12 mouse cellular contexts compared by ENCODE assay signal in genomic region chr9:107599842-107600241, GRCm38 (mm10). TPM values are rescaled to one million over a fixed set of nuclear protein-coding genes. Genes with fewer than 3 reads are reported as not detected.
DNase-seq lines count a peak whose midpoint lies in the region; ATAC-seq lines count a peak whose summit lies in the region.
"Had no signal": no experiment of that assay in that cellular context is flagged by ENCODE, and none has a peak within 500 bp of the region (broad histone marks: within the 10 kb centered on the region; RNA-seq: fewer than 3 reads in every experiment).

No protein-coding gene starts in this region.

- no peak for ATAC-seq in inflammation-experienced regulatory T-cells, adult 6 months
- ATAC-seq: activated CD4-positive, CD25-positive, alpha-beta regulatory T cell, adult 4 months had no signal

- intact Hi-C loops in gastrocnemius, postnatal 14 days (cut with DNase I; ENCODE audit: low total_unique reads), result loop anchor here (5.0 kb wide), 1 partner anchor 77 kb away; the partner anchor contains the start of gene Gnat1
- intact Hi-C loops in left cerebral cortex, postnatal 4 days (cut with DNase I), result loop anchor here (5.0 kb wide), 1 partner anchor 77 kb away; the partner anchor contains the start of gene Gnat1

- 64% methylated on average over 14 of the region's 14 CpGs for WGBS in embryonic facial prominence, embryonic 10.5 days

- peak; percentile 53 for DNase-seq in gastrocnemius, postnatal 14 days
- no peak for DNase-seq in gastrocnemius, adult 8-10 months (ENCODE audit: low spot score in 2 of 2)
- peak; percentile 50 for DNase-seq in left cerebral cortex, postnatal 4 days
- no peak for DNase-seq in left cerebral cortex, adult 8-10 months (ENCODE audit: low spot score in 2 of 2)
- peak; percentile 80 for DNase-seq in R1 (ENCODE audit: low read depth, low spot score)
- DNase-seq in embryonic facial prominence, embryonic 10.5 days (ENCODE audit: low spot score), result peak; percentile 43
- DNase-seq: layer of hippocampus, postnatal 36 days; thymus, adult 2 months had no signal

- no peaks in the 10 kb centered on the region for H3K9me3 ChIP-seq in embryonic facial prominence, embryonic 10.5 days
- H3K9me3 ChIP-seq: embryonic facial prominence, embryonic 13.5 days; heart, embryonic 15.5 days had no signal

- peaks cover 35% of the 10 kb centered on the region for H3K4me1 ChIP-seq in embryonic facial prominence, embryonic 10.5 days

- H3K4me3 ChIP-seq in embryonic facial prominence, embryonic 10.5 days, result peak overlapping the region; percentile 16; the same call in 1 of the 2 replicates
- H3K4me3 ChIP-seq: embryonic facial prominence, embryonic 13.5 days; heart, embryonic 15.5 days had no signal

- peaks cover 8% of the 10 kb centered on the region; the same call in 1 of the 2 replicates for H3K36me3 ChIP-seq in embryonic facial prominence, embryonic 10.5 days (replicated peaks)
- H3K36me3 ChIP-seq: heart, embryonic 15.5 days had no signal

- H3K27ac ChIP-seq in embryonic facial prominence, embryonic 10.5 days (replicated peaks), result no peak overlapping the region
- H3K27ac ChIP-seq: embryonic facial prominence, embryonic 13.5 days; heart, embryonic 15.5 days had no signal

- peaks cover 30% of the 10 kb centered on the region for H3K27me3 ChIP-seq in embryonic facial prominence, embryonic 10.5 days (replicated peaks; ENCODE audit: low read depth, poor library complexity, severe bottlenecking)
- H3K27me3 ChIP-seq: embryonic facial prominence, embryonic 13.5 days had no signal

RNA-seq across cellular contexts. Expression of gene Sema3b, which starts 9.2 kb away (rescaled TPM):
- total RNA-seq in gastrocnemius, postnatal 14 days (2021), result 10 to 100 TPM; 27.6 to 35.2 TPM
- 10 to 100 TPM in 2 of 4 experiments, 1 to 10 TPM in 2; 8.7 to 12.4 (median 10.1) TPM for total RNA-seq in gastrocnemius, adult 8-10 months (2022)
- total RNA-seq in left cerebral cortex, postnatal 4 days (2021), result 1 to 10 TPM; 3.9 to 5.6 TPM
- total RNA-seq in left cerebral cortex, adult 8-10 months (2022), result 1 to 10 TPM; 5.1 to 5.9 (median 5.3) TPM
- polyA plus RNA-seq in embryonic facial prominence, embryonic 10.5 days (2016; fragmentation: Nextera tagmentation; extraction: Ambion mirVana), result 2.7 TPM in 2 replicates
- polyA plus RNA-seq in inflammation-experienced regulatory T-cells, adult 6 months (2017; shearing (Covaris generic)), result not detected
- polyA plus RNA-seq: activated CD4-positive, CD25-positive, alpha-beta regulatory T cell, adult 4 months had no signal

RNA-seq across cellular contexts. Expression of gene Ifrd2, which starts 12.4 kb away (rescaled TPM):
- total RNA-seq in gastrocnemius, postnatal 14 days (2021), result 10 to 100 TPM; 33.5 to 42.7 TPM
- 10 to 100 TPM; 51.3 to 56.2 (median 54.0) TPM for total RNA-seq in gastrocnemius, adult 8-10 months (2022)
- total RNA-seq in left cerebral cortex, postnatal 4 days (2021), result 10 to 100 TPM; 12.5 to 14.5 TPM
- 10 to 100 TPM; 11.3 to 15.5 (median 15.3) TPM for total RNA-seq in left cerebral cortex, adult 8-10 months (2022)
- polyA plus RNA-seq in embryonic facial prominence, embryonic 10.5 days (2016; fragmentation: Nextera tagmentation; extraction: Ambion mirVana), result 59.7 and 72.1 TPM in 2 replicates
- 10 to 100 TPM; 13.7 to 32.0 (median 31.7) TPM for polyA plus RNA-seq in inflammation-experienced regulatory T-cells, adult 6 months (2017; shearing (Covaris generic))

RNA-seq across cellular contexts. Expression of gene Hyal3, which starts 19.2 kb away (rescaled TPM):
- total RNA-seq in gastrocnemius, postnatal 14 days (2021), result under 1 TPM; 0.23 to 0.49 TPM
- total RNA-seq in gastrocnemius, adult 8-10 months (2022), result under 1 TPM in 2 of 4 experiments, not detected in 2; 0.24 to 0.56 TPM
- total RNA-seq in left cerebral cortex, postnatal 4 days (2021), result 1 to 10 TPM; 1.5 to 2.1 TPM
- 1 to 10 TPM; 1.0 to 1.7 (median 1.1) TPM for total RNA-seq in left cerebral cortex, adult 8-10 months (2022)
- polyA plus RNA-seq in embryonic facial prominence, embryonic 10.5 days (2016; fragmentation: Nextera tagmentation; extraction: Ambion mirVana), result 0.48 and 0.96 TPM in 2 replicates
- 1 to 10 TPM in 1 of 3 experiments, under 1 TPM in 2; 0.59 to 1.7 (median 0.94) TPM for polyA plus RNA-seq in inflammation-experienced regulatory T-cells, adult 6 months (2017; shearing (Covaris generic))

RNA-seq across cellular contexts. Expression of gene Naa80, which starts 21.2 kb away (rescaled TPM):
- total RNA-seq in gastrocnemius, postnatal 14 days (2021), result 10 to 100 TPM; 12.0 TPM
- total RNA-seq in gastrocnemius, adult 8-10 months (2022), result 10 to 100 TPM; 12.1 to 16.8 (median 15.5) TPM
- total RNA-seq in left cerebral cortex, postnatal 4 days (2021), result 10 to 100 TPM; 11.9 to 13.0 TPM
- total RNA-seq in left cerebral cortex, adult 8-10 months (2022), result 10 to 100 TPM in 3 of 4 experiments, 1 to 10 TPM in 1; 9.1 to 17.4 (median 13.3) TPM
- 18.9 and 20.3 TPM in 2 replicates for polyA plus RNA-seq in embryonic facial prominence, embryonic 10.5 days (2016; fragmentation: Nextera tagmentation; extraction: Ambion mirVana)
- 10 to 100 TPM; 13.8 to 23.8 (median 19.2) TPM for polyA plus RNA-seq in inflammation-experienced regulatory T-cells, adult 6 months (2017; shearing (Covaris generic))

RNA-seq across cellular contexts. Expression of gene Hyal1, which starts 23.1 kb away (rescaled TPM):
- total RNA-seq in gastrocnemius, postnatal 14 days (2021), result 1 to 10 TPM; 2.6 to 2.7 TPM
- total RNA-seq in gastrocnemius, adult 8-10 months (2022), result 1 to 10 TPM; 1.4 to 2.7 (median 1.9) TPM
- 1 to 10 TPM; 3.8 to 4.1 TPM for total RNA-seq in left cerebral cortex, postnatal 4 days (2021)
- 1 to 10 TPM; 4.9 to 9.5 (median 6.8) TPM for total RNA-seq in left cerebral cortex, adult 8-10 months (2022)
- 8.4 and 9.1 TPM in 2 replicates for polyA plus RNA-seq in embryonic facial prominence, embryonic 10.5 days (2016; fragmentation: Nextera tagmentation; extraction: Ambion mirVana)
- polyA plus RNA-seq in inflammation-experienced regulatory T-cells, adult 6 months (2017; shearing (Covaris generic)), result 1 to 10 TPM; 2.9 to 7.0 (median 5.8) TPM

Comparison
In these comparisons a context has a peak if more than half of its experiments do, and no peak if none do; other contexts are left out.
1. DNase-seq: peak in gastrocnemius, postnatal 14 days (single experiment), left cerebral cortex, postnatal 4 days (single experiment), R1 (single experiment) and embryonic facial prominence, embryonic 10.5 days (single experiment); none in gastrocnemius, adult 8-10 months (0 of 2) and left cerebral cortex, adult 8-10 months (0 of 2).